Mouse (Mus musculus) right cerebral cortex, postnatal 10 days (tissue): ENCODE measurements at regions not wholly inside any gene's neighbourhood (a gene's known extent, or its start where the extent isn't known, plus 50 kb on each side); places are given as distances from the start of the nearest gene placed in this dataset.

Experiments used
- DNase-seq, 2 experiments: peaks; one replicate each; pipeline ENCODE4 v3.0.0; 2021; ENCODE audit warnings: low spot score in 2 of 2

- DNase-seq, result no peak
Measured at GRCm38 (mm10) chr8:57705957-57706356, 53.1 kb upstream of the Galnt7 start.

GRCm38 (mm10) chr8:57704161-57704560, 51.3 kb upstream of the Galnt7 start:
- DNase-seq, result no peak

GRCm38 (mm10) chr8:57702407-57703113, 49.7 kb upstream of the Galnt7 start:
- peak; percentile 38 for DNase-seq
